In genomic region chr13:23543965-23544786, GRCm38 (mm10) we compare ENCODE assay signal across 8 mouse cellular contexts. TPM values are rescaled to one million over a fixed set of nuclear protein-coding genes. Genes with fewer than 3 reads are reported as not detected.
DNase-seq lines count a peak whose midpoint lies in the region; ATAC-seq lines count a peak whose summit lies in the region.

TSS of gene Hist1h3f (plus strand) at chr13:23544052.

- peak within 1 kb of the TSS; percentile 44 for H3K4me3 ChIP-seq in hindbrain, embryonic 14.5 days (replicated peaks; ENCODE audit: low read length)

- H3K9me3 ChIP-seq in hindbrain, embryonic 14.5 days (ENCODE audit: control insufficient read depth, low read length) = no peaks in the 10 kb centered on the region

- H3K4me1 ChIP-seq in hindbrain, embryonic 14.5 days (replicated peaks; ENCODE audit: control insufficient read depth, insufficient read depth, low read length) = 0 out of 2 replicates have a peak, but pooled peaks cover 6% of the 10 kb centered on the region

- H3K9ac ChIP-seq in hindbrain, embryonic 14.5 days = peak within 1 kb of the TSS; percentile 63

- under 1% methylated on average over 22 of the region's 45 CpGs for WGBS in hindbrain, embryonic 14.5 days

- no peaks in the 10 kb centered on the region for H3K36me3 ChIP-seq in hindbrain, embryonic 14.5 days (replicated peaks; ENCODE audit: control insufficient read depth, insufficient read depth)

- peak; percentile 59 to 83 for DNase-seq in cerebellum, postnatal 14 days
- DNase-seq in frontal cortex, postnatal 25 days (ENCODE audit: low spot score in 2 of 2) = peak; percentile 49 to 66
- peak; percentile 98 for DNase-seq in hindbrain, embryonic 14.5 days (ENCODE audit: low spot score)
- DNase-seq in layer of hippocampus, postnatal 36 days = peak; percentile 68 to 79
- DNase-seq in lung, postnatal 25 days (ENCODE audit: low spot score) = peak; percentile 95
- peak; percentile 66 to 82 for DNase-seq in right cerebral cortex, postnatal 10 days (ENCODE audit: low spot score in 2 of 2)
- DNase-seq in yolk sac, embryonic 10.5 days (ENCODE audit: low spot score) = peak; percentile 92

- peak within 1 kb of the TSS; percentile 86 for H3K27ac ChIP-seq in hindbrain, embryonic 14.5 days

- peak within 1 kb of the TSS; percentile 82 for H3K4me2 ChIP-seq in hindbrain, embryonic 14.5 days (replicated peaks)

- H3K27me3 ChIP-seq in hindbrain, embryonic 14.5 days (ENCODE audit: control insufficient read depth, insufficient read depth, low read length) = no peaks in the 10 kb centered on the region

- peak; percentile 79 for ATAC-seq in activated CD4-positive, CD25-positive, alpha-beta regulatory T cell, adult 4 months
- peak; percentile 95 for ATAC-seq in hindbrain, embryonic 14.5 days (ENCODE audit: low FRiP score)

RNA-seq across cellular contexts. Expression of gene Hist1h3f, which starts in this region (rescaled TPM):
- 1 to 10 TPM in 1 of 2 experiments, not detected in 1; 1.1 TPM for polyA plus RNA-seq in activated CD4-positive, CD25-positive, alpha-beta regulatory T cell, adult 4 months (2017; shearing (Covaris generic))
- 0.28 and 0.29 TPM in 2 replicates for polyA plus RNA-seq in hindbrain, embryonic 14.5 days (2014; fragmentation: Nextera tagmentation; extraction: Ambion mirVana)
- total RNA-seq in layer of hippocampus, postnatal 36 days (2021) = 10 to 100 TPM; 16.2 to 17.4 TPM

Comparison
In these comparisons a context has a peak if more than half of its experiments do, and no peak if none do; other contexts are left out.
1. Peak in every context shown above with its lines: DNase-seq, ATAC-seq, H3K4me3 ChIP-seq and H3K27ac ChIP-seq.
2. Peak in DNase-seq, ATAC-seq, H3K4me3 ChIP-seq, H3K27ac ChIP-seq, H3K9ac ChIP-seq and H3K4me2 ChIP-seq in hindbrain, embryonic 14.5 days; RNA of the gene not detected or under 1 TPM.